8 mouse cellular contexts compared by ENCODE assay signal in genomic region chr16:32430474-32431046, GRCm38 (mm10). TPM values are rescaled to one million over a fixed set of nuclear protein-coding genes. Genes with fewer than 3 reads are reported as not detected.
DNase-seq lines count a peak whose midpoint lies in the region; ATAC-seq and TF ChIP-seq lines count a peak whose summit lies in the region.

TSS of gene Pcyt1a (plus strand) at chr16:32430921.

- H3K4me2 ChIP-seq in lung, embryonic 15.5 days: peak within 1 kb of the TSS; percentile 88

- peak within 1 kb of the TSS; percentile 75 for H3K4me3 ChIP-seq in lung, embryonic 15.5 days
- peak within 1 kb of the TSS; percentile 76 for H3K4me3 ChIP-seq in olfactory bulb, adult 2 months (ENCODE audit: insufficient read depth, low read depth, low read length)

- ATAC-seq in frontal cortex, adult (ENCODE audit: low TSS enrichment): peak; percentile 96
- ATAC-seq in hematopoietic stem cell, adult 5-6 weeks (replicated peaks in 1 of 2; ENCODE audit: insufficient read depth in 1 of 2, low FRiP score in 2 of 2, low TSS enrichment in 1 of 2, low read depth in 1 of 2, poor library complexity in 2 of 2, severe bottlenecking in 2 of 2): peak; percentile 80 to 90
- peak; percentile 95 for ATAC-seq in lung, embryonic 15.5 days (ENCODE audit: borderline replicate concordance, extremely low read depth, low FRiP score, low TSS enrichment)

- H3K4me1 ChIP-seq in lung, embryonic 15.5 days: peaks cover 24% of the 10 kb centered on the region
- H3K4me1 ChIP-seq in olfactory bulb, adult 2 months (ENCODE audit: control insufficient read depth, insufficient read depth, low read length): peaks cover 7% of the 10 kb centered on the region

- peak within 1 kb of the TSS; percentile 74 for H3K9ac ChIP-seq in lung, embryonic 15.5 days

- H3K36me3 ChIP-seq in lung, embryonic 15.5 days: no peaks in the 10 kb centered on the region

- H3K9me3 ChIP-seq in lung, embryonic 15.5 days: no peaks in the 10 kb centered on the region

- under 1% methylated on average over 48 of the region's 54 CpGs for WGBS in lung, embryonic 15.5 days
- WGBS in olfactory bulb, adult 2 months: under 1% methylated on average over 54 of the region's 54 CpGs

- TF ChIP-seq CTCF in olfactory bulb, adult 2 months (IDR thresholded peaks at IDR 0.05; ENCODE audit: insufficient read depth, low read depth, low read length): peak; percentile 27; the same call in 1 of the 2 replicates

- TF ChIP-seq POLR2A in olfactory bulb, adult 2 months (IDR thresholded peaks at IDR 0.05; ENCODE audit: insufficient read depth, low read depth, low read length): peak; percentile 78

- H3K27me3 ChIP-seq in lung, embryonic 15.5 days: no peaks in the 10 kb centered on the region

- peak; percentile 99 for DNase-seq in Muller cell, postnatal 12 days (ENCODE audit: inconsistent ontology term)
- peak; percentile 91 for DNase-seq in cerebellum, adult 9-10 months
- peak; percentile 71 for DNase-seq in layer of hippocampus, adult 9-10 months (ENCODE audit: low spot score)
- peak; percentile 71 to 74 for DNase-seq in thymus, adult 18-20 months

- peak within 1 kb of the TSS; percentile 83 for H3K27ac ChIP-seq in lung, embryonic 15.5 days
- H3K27ac ChIP-seq in olfactory bulb, adult 2 months (ENCODE audit: insufficient read depth, low read depth, low read length): peak within 1 kb of the TSS; percentile 74

RNA-seq across cellular contexts. Expression of gene Pcyt1a, which starts in this region (rescaled TPM):
- total RNA-seq in hematopoietic stem cell, adult 5-6 weeks (2017): 68.6 and 75.3 TPM in 2 replicates
- polyA plus RNA-seq in lung, embryonic 15.5 days (2015; fragmentation: Nextera tagmentation; extraction: Ambion mirVana): 35.6 and 36.1 TPM in 2 replicates
- polyA plus RNA-seq in olfactory bulb, adult 2 months (2012; ENCODE audit: insufficient read depth, insufficient read length, low replicate concordance, missing spikeins): not detected in 2 replicates

Comparison
In these comparisons a context has a peak if more than half of its experiments do, and no peak if none do; other contexts are left out.
1. Peak in every context shown above with its lines: DNase-seq, ATAC-seq, H3K4me3 ChIP-seq and H3K27ac ChIP-seq.